Mouse (Mus musculus): ENCODE measurements around the gene Hsf2bp. TPM values are rescaled to one million over a fixed set of nuclear protein-coding genes. Genes with fewer than 3 reads are reported as not detected.

Gene Hsf2bp
- polyA plus RNA-seq, 1 experiment, result 0.36 TPM

DNA sequence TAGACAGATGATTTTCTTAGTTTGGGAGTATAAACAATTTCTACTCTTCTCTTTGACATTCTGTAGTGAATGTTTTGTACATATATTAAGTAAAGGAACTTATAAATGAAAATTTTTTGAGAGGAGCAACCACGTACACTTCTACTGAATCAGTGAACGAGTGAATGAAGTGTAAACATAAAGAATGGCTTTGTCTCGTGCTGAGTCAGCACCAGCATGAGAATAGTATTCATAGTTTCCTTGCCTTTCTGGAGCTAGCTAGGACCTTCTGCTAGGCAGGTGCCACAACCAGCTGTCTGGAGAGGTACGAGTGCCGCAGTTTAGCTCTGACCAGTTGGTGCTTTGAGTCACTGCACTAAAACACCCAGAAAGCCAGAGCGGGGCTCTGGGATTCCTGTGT lies 14.5 kb upstream of the Hsf2bp start:
- 91% methylated on average over 6 of the region's 6 CpGs for WGBS
- TF ChIP-seq CTCF (IDR thresholded peaks at IDR 0.05; ENCODE audit: borderline replicate concordance, insufficient read depth, low read depth, low read length) (no peak), POLR2A (IDR thresholded peaks at IDR 0.05; ENCODE audit: borderline replicate concordance, insufficient read depth, low read length) (no peak)
- Histone ChIP-seq H3K4me3 (replicated peaks; ENCODE audit: insufficient read depth, low read depth, low read length) (no peak overlapping the region), H3K4me1 (ENCODE audit: control insufficient read depth, insufficient read depth, low read length) (no peaks in the 10 kb centered on the region), H3K27ac (ENCODE audit: insufficient read depth, low read length) (no peak overlapping the region), H3K27me3 (ENCODE audit: control insufficient read depth, insufficient read depth, low read length) (no peaks in the 10 kb centered on the region)
- DNase-seq, result no peak

DNA sequence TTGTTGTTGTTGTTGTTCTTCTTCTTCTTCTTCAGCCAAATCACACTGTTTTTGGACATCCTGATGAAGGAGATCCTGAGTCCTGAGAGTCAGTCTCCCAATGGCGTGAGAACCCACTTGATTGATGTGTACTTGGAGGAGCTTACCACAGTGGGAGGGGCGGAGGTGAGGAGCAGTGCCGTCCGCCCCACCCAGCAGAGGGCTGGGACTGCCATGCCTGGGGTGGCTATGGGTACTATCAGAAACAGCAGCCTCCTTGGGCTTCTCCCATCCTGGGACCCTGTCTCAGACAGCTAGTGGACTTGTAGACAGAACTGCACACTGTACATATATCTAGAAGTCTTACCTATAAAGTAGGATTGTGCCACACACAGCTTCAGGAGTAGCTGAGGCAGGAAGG lies 13.8 kb upstream of the Hsf2bp start:
- no peak for TF ChIP-seq POLR2A (IDR thresholded peaks at IDR 0.05; ENCODE audit: borderline replicate concordance, insufficient read depth, low read length)
- no peak for TF ChIP-seq CTCF (IDR thresholded peaks at IDR 0.05; ENCODE audit: borderline replicate concordance, insufficient read depth, low read depth, low read length)
- no peak overlapping the region for H3K27ac ChIP-seq (ENCODE audit: insufficient read depth, low read length)
- no peak overlapping the region for H3K4me3 ChIP-seq (replicated peaks; ENCODE audit: insufficient read depth, low read depth, low read length)
- 92% methylated on average over 4 of the region's 4 CpGs for WGBS
- H3K4me1 ChIP-seq (ENCODE audit: control insufficient read depth, insufficient read depth, low read length), result no peaks in the 10 kb centered on the region
- no peaks in the 10 kb centered on the region for H3K27me3 ChIP-seq (ENCODE audit: control insufficient read depth, insufficient read depth, low read length)
- DNase-seq, result no peak

DNA sequence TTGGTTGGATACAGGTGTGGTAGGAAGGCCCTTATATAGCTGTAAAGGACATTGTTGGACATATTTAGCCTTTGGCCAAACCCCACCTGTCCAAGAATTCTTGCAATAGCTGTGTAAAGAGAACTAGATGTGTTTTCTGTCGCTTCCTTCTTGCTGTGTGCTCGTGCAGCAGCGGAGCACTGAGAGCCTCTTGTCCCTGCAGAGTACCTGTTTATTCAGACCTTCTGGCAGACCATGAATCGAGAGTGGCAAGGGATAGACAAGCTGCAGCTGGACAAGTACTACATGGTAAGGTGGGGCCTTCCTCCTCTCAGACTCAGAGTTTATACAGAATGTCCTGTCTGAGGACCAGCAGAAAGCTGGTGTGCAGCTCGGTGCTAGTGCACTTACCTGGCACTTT lies 12.2 kb upstream of the Hsf2bp start:
- Histone ChIP-seq H3K27me3 (ENCODE audit: control insufficient read depth, insufficient read depth, low read length) (no peaks in the 10 kb centered on the region), H3K27ac (ENCODE audit: insufficient read depth, low read length) (no peak overlapping the region), H3K4me1 (ENCODE audit: control insufficient read depth, insufficient read depth, low read length) (no peaks in the 10 kb centered on the region), H3K4me3 (replicated peaks; ENCODE audit: insufficient read depth, low read depth, low read length) (no peak overlapping the region)
- no peak for TF ChIP-seq CTCF (IDR thresholded peaks at IDR 0.05; ENCODE audit: borderline replicate concordance, insufficient read depth, low read depth, low read length)
- no peak for TF ChIP-seq POLR2A (IDR thresholded peaks at IDR 0.05; ENCODE audit: borderline replicate concordance, insufficient read depth, low read length)
- no peak for DNase-seq
- 92% methylated on average over 5 of the region's 5 CpGs for WGBS

DNA sequence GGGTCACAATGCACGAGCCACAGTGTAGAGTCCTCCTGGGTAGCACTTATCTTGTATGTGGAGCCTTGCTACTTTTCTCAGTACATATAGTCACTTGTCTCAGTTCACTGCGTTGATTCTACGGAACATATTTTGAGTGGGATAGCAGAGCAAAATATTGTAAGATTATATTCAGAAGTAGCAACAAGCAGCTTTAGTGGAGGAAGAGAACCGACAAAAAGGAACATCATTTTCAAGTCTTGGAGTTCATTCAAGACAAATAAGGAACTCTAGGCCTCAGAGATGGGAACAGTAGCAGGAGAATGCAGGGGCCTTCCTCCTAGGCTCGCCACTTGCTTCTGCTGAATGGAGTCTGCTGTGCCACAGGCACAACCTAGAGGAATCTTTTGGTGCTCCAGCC lies 10.4 kb upstream of the Hsf2bp start:
- TF ChIP-seq POLR2A (IDR thresholded peaks at IDR 0.05; ENCODE audit: borderline replicate concordance, insufficient read depth, low read length) (no peak), CTCF (IDR thresholded peaks at IDR 0.05; ENCODE audit: borderline replicate concordance, insufficient read depth, low read depth, low read length) (no peak)
- no peak for DNase-seq
- H3K27me3 ChIP-seq (ENCODE audit: control insufficient read depth, insufficient read depth, low read length), result no peaks in the 10 kb centered on the region
- H3K4me1 ChIP-seq (ENCODE audit: control insufficient read depth, insufficient read depth, low read length), result no peaks in the 10 kb centered on the region
- no peak overlapping the region for H3K4me3 ChIP-seq (replicated peaks; ENCODE audit: insufficient read depth, low read depth, low read length)
- 95% methylated on average over 5 of the region's 5 CpGs for WGBS
- H3K27ac ChIP-seq (ENCODE audit: insufficient read depth, low read length), result no peak overlapping the region

DNA sequence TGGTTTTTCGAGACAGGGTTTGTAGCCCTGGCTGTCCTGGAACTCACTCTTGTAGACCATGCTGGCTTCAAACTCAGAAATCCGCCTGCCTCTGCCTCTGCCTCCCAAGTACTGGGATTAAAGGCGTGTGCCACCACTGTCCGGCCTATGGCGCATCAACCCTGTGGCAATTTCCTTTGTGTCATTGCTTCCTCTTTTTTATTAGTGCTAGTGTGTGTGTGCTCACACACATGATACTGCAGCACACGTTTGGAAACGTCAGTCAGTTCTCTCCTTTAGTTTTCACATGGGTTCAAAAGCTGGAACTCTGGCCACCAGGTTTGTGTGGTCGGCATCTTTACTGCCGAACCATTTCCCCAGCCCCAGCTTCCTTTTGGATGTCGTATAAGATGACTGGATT lies 4.1 kb upstream of the Hsf2bp start:
- DNase-seq, result no peak
- H3K4me3 ChIP-seq (replicated peaks; ENCODE audit: insufficient read depth, low read depth, low read length), result no peak overlapping the region
- TF ChIP-seq CTCF (IDR thresholded peaks at IDR 0.05; ENCODE audit: borderline replicate concordance, insufficient read depth, low read depth, low read length) (no peak), POLR2A (IDR thresholded peaks at IDR 0.05; ENCODE audit: borderline replicate concordance, insufficient read depth, low read length) (no peak)
- no peaks in the 10 kb centered on the region for H3K27me3 ChIP-seq (ENCODE audit: control insufficient read depth, insufficient read depth, low read length)
- no peaks in the 10 kb centered on the region for H3K4me1 ChIP-seq (ENCODE audit: control insufficient read depth, insufficient read depth, low read length)
- WGBS, result 88% methylated on average over 10 of the region's 10 CpGs
- no peak overlapping the region for H3K27ac ChIP-seq (ENCODE audit: insufficient read depth, low read length)

DNA sequence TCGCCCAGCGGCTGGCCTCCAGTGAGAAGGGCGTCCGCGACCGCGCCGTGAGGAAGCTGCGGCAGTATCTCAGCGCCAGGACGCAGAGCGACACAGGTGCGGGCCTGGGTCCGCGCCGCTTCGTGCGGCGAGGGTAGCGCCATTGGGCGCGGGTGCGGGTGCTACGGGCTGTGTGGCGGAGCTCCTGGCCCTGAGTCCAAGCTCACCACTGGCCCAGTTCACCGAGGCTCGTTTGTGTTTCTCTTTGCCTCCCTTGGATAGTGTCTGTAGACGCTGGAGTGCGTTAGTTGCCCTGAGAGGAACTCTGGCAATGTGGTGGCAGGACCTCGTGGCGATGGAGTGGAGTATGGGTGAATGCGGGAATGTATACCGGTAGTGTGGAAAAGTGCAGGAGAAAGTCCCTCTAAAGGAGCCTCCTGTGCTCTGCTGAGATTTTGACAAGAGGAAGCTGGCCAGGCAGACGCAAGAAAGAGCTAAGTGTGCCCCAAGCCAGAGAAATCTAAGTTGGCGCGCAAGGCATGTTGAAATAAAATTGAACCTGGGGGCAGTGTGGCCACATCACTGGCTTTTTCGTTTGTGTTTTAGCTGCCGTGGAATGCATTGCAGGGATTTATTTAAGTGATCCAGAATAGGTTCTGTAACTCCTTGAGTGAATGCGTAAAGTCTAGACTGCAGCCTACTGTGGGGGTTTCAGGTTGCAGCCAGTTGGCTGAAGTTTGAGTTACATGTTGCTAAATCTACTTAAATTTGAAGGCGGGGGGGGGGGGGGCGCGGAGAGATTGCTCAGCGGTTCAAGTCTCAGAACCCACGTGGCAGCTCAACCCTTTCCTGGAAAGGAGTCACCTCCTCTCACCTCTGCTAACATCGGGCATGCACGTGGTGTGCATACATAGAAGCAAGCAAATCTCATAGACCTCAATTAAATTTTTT lies 625 bp upstream of the Hsf2bp start:
- Histone ChIP-seq H3K27me3 (ENCODE audit: control insufficient read depth, insufficient read depth, low read length) (no peaks in the 10 kb centered on the region), H3K27ac (ENCODE audit: insufficient read depth, low read length) (no peak overlapping the region), H3K4me1 (ENCODE audit: control insufficient read depth, insufficient read depth, low read length) (no peaks in the 10 kb centered on the region), H3K4me3 (replicated peaks; ENCODE audit: insufficient read depth, low read depth, low read length) (peak overlapping the region; percentile 89)
- WGBS, result 1% methylated on average over 46 of the region's 46 CpGs
- TF ChIP-seq CTCF (IDR thresholded peaks at IDR 0.05; ENCODE audit: borderline replicate concordance, insufficient read depth, low read depth, low read length), result no peak
- TF ChIP-seq POLR2A (IDR thresholded peaks at IDR 0.05; ENCODE audit: borderline replicate concordance, insufficient read depth, low read length), result no peak; the same call in 1 of the 2 replicates
- no peak for DNase-seq

DNA sequence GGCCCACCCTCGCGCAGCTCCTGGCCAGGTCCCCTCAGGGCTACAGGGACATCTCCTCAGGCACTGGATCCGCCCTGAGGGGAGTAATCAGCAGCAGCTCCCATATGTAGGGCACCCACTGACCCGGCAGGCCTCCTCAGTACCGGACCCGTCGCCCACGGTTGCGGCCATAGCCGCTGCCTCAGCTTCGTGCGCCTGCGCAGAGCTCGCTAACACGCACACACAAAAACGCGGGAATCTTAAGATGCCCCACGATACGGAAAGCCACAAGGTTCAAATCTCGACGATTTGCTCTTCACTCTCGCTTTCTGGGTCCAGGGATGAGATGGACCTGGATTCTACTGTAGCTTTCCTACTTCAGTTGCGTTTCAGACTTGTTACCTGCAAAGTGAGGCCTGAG lies 1.8 kb downstream of the Hsf2bp start:
- Histone ChIP-seq H3K27ac (ENCODE audit: insufficient read depth, low read length) (no peak overlapping the region), H3K4me3 (replicated peaks; ENCODE audit: insufficient read depth, low read depth, low read length) (no peak overlapping the region), H3K4me1 (ENCODE audit: control insufficient read depth, insufficient read depth, low read length) (no peaks in the 10 kb centered on the region), H3K27me3 (ENCODE audit: control insufficient read depth, insufficient read depth, low read length) (no peaks in the 10 kb centered on the region)
- TF ChIP-seq CTCF (IDR thresholded peaks at IDR 0.05; ENCODE audit: borderline replicate concordance, insufficient read depth, low read depth, low read length) (no peak), POLR2A (IDR thresholded peaks at IDR 0.05; ENCODE audit: borderline replicate concordance, insufficient read depth, low read length) (no peak)
- no peak for DNase-seq
- WGBS, result 90% methylated on average over 23 of the region's 23 CpGs

DNA sequence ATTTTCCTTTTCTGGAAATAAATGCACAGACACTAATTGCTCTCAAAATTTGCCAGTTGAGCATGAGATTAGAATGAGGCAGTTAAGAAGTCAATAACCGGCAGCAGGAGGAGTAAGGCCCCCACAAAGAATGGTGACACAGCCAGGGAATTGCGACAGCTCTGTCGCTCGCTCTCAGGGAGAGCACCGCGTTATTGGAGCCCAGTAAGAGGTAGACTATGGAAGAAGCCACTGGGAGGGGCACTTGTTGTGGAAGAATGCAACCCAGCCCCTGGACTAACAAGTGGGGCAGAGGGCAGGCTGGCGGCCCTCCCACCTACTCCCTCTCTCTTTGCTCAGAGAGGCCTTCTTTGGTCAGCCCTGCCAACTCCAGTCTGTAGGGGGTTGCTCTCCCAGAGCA lies 4.5 kb downstream of the Hsf2bp start:
- Histone ChIP-seq H3K27me3 (ENCODE audit: control insufficient read depth, insufficient read depth, low read length) (no peaks in the 10 kb centered on the region; the same call in 1 of the 2 replicates), H3K4me3 (replicated peaks; ENCODE audit: insufficient read depth, low read depth, low read length) (no peak overlapping the region), H3K4me1 (ENCODE audit: control insufficient read depth, insufficient read depth, low read length) (no peaks in the 10 kb centered on the region), H3K27ac (ENCODE audit: insufficient read depth, low read length) (no peak overlapping the region)
- TF ChIP-seq CTCF (IDR thresholded peaks at IDR 0.05; ENCODE audit: borderline replicate concordance, insufficient read depth, low read depth, low read length), result no peak
- TF ChIP-seq POLR2A (IDR thresholded peaks at IDR 0.05; ENCODE audit: borderline replicate concordance, insufficient read depth, low read length), result no peak
- WGBS, result 21% methylated on average over 7 of the region's 7 CpGs
- DNase-seq, result no peak
